Mouse (Mus musculus) heart, postnatal 0 days (tissue): ENCODE data around the gene Ucp3.

ENCODE experiments used
- CTCF ChIP-seq: IDR thresholded peaks from 2 replicates; pipeline ENCODE4 v1.5.1; 2016; ENCODE audit warnings: antibody characterized with exemption, control low read depth, low read depth
- EP300 ChIP-seq: IDR thresholded peaks from 2 replicates; pipeline ENCODE4 v1.6.1; 2016; ENCODE audit warnings: antibody characterized with exemption, low read depth

- TF ChIP-seq EP300 (no peak), CTCF (no peak)
Measured at GRCm38 (mm10) chr7:100514573-100514972, 41.8 kb downstream of the Ucp3 start, which contains the start of gene Dnajb13.
